Mouse (Mus musculus): ENCODE results near the gene Mfsd4b1.

Gene Mfsd4b1

DNA sequence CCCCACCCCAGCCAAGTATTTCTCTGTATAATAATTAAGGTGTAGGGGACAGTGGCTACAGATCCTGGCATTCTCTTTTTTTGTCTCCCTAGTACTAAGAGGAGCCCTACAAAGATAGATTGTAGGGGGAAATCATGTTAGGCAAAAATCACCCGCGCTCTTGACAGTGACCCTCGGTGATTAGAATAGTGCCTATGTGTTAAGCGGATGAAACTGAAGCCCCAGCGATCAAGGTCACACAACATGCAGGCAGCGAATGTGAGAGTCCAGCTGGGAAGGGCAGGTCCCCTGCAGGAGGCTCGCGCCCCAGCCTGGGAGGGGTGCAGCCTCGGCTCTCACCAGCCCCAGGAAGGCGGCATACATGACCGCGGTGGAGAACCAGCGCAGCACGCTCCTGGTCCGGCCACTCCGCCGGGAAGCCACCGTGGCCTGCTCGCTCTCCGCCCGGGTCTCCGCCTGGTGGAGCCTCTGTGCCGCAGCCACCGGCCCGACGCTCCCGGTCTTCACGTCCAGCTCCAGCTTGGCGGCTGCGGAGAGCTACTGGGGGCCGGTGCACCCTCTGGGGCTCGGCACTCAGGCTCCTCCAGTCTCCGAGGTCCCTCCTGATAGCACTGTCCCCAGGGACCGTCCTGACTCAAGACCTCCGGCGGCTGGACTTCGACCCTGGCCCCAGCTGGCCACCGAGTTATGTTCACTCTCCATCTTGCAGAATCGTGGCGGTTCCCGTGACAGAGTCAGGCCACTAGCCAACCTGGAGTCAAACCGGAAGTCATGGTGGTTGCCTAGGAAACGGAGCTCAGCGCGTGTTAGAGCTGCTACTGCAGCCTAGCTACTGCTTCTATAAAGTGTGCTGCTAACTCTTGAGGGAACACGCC is at the start of gene Mfsd4b1:
TSS of gene Mfsd4b1 (minus strand) at position 715 of the 875 bp plus-strand sequence.
- DNase-seq: peak; percentile 96

GRCm38 (mm10) chr10:40073608-40074007 is 48.5 kb upstream of the Mfsd4b1 start:
- no peak for DNase-seq

DNA sequence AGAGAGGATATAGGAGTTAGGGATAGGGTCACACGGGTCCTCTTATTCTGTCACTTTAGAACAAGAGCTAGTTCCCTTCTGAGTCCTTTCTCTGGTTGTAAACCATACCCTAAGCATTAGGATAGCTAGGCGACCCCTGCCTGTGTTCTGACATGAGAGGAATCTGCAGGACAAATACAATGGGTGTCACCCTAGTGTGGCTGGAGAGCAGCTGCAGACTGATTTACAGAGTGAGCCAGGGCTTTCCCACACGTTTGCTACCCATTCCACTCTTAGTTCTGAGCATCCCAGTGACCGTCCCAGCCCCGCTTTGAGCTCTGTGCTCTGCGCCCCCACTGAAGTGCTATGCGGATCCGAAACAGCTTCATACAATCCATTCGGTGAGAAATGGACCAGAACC is 45.6 kb upstream of the Mfsd4b1 start:
- DNase-seq: no peak

- DNase-seq: no peak
Observed at GRCm38 (mm10) chr10:40069270-40069669, 44.2 kb upstream of the Mfsd4b1 start.

DNA sequence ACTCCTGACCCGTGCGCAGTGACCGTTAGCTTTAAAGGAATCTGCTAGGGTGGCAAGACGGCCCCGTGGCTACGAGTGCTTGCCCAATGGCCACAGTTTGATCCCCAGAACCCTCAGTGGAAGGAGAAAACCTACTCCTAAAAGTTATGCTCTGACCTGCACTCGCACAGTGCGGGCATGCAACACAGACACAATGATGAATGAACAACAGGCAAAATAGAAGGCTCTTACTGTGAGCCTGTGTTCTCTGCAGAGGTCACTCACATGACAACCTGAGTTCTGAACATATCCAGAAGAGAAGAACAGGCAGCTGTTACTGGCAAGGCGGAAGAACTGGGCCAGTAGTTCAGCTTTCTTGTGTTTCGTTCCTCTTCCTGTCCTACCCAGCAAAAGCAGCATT is 43.5 kb upstream of the Mfsd4b1 start:
- DNase-seq: no peak

GRCm38 (mm10) chr10:40067529-40067928 is 42.5 kb upstream of the Mfsd4b1 start:
- DNase-seq: no peak

DNA sequence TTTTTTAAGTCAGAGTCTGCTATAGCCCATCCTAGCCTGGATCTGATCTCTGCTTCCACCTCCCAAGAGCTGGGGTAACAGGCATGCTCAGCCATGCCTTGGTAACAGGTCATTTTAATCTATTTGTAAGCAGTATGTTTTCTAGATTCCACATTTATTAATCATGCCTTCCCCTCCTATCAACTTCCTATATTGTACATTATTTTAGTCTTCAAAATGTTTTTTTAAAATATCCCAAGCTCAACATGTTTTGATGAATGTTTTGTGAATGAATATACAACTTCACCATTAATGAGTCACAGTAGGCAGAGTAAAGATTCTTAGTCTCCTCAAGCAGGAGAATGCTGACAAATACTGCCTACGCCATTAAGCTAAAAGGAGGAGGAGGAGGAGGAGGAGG is 42.0 kb upstream of the Mfsd4b1 start:
- no peak for DNase-seq

GRCm38 (mm10) chr10:40065357-40065756 is 40.3 kb upstream of the Mfsd4b1 start:
- DNase-seq: no peak

GRCm38 (mm10) chr10:40063291-40063890 is 38.3 kb upstream of the Mfsd4b1 start:
- no peak for DNase-seq

DNA sequence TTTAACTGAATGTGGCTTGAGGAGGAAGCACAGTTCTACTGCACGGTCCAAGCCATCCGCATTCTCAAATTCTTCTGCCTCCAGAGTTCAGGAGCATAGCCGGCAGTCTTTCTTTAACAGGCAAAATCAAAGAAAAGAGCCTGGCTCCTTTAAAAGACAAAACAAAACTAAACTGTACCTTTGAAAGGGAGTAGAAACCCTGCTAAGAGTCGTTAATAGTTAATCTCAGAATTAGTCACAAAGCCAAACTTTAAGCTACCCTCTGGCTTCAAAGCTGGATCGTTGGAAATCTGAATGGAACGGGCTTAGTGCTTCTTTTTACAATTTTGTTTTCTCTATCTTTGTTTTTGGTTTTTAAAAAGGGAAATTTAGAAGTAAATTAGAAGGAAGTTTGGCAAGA is 37.7 kb upstream of the Mfsd4b1 start:
- no peak for DNase-seq

DNA sequence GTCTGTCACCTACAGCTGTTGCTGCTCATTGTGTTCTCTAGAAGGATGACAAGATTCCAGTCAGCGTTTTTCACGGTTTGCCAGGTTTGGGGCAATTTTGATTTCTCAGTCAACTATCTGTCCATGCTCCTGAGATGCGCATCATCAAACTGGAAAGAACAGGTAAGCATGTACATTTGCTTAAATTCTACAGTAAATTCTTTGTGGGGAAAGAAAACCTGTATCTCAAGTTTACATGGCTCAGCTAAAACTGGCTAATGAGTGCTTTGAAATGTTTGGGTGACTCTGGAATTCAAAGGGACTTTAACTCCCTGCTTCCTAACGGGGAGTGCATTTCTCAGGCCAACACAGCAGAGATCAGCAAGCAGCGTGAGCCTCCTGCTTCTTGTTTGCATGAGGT is 36.9 kb upstream of the Mfsd4b1 start:
- DNase-seq: no peak

DNA sequence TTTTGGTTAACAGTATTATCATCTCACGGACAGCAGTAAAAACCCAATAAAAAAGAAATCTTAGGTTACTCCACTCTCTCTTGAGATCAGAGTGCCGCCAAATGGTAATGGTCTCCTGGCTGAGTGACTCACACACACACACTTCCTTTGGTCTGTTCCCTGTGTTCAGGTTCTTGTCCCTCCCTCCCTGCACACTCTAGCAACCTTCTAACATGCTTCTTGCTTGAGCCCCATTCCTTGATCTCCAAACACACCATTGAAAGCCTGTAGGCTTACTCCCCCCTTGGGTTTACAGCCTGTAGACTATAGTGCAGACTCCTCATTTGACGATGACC is 33.7 kb upstream of the Mfsd4b1 start:
- DNase-seq: no peak

DNA sequence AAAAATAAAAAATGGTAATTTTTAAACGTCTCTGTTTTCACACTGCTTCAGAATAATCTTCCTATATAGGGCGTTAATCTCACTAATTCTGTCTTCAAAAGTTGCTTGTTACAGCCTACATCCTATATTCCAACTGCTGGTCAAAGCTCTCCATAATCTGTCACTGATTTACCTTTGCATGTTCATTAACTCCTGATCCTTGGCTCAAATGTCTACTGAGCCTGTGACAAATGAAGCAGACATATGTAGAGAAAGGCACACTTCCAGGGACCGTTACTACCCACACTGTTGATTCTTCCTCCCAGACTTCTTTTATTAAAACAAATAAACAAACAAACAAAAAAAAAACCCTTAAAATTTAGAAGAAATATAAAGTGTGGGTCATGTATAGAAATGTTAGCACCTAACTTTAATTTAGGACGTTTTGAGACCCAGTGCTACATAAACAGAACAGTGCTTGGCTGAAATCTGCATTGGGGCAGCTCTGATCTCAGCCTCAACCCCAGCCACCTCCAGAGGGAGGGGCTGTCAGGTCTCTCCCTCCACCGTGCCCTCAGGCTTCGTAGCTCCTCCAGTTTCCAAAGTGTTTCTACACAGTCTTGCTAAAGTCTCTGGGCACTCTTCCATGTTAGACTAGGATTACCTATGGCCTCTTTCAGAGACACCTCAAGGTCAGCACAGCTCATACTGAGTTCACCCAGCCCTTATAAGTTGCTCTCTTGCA is 33.2 kb upstream of the Mfsd4b1 start:
- DNase-seq: no peak

DNA sequence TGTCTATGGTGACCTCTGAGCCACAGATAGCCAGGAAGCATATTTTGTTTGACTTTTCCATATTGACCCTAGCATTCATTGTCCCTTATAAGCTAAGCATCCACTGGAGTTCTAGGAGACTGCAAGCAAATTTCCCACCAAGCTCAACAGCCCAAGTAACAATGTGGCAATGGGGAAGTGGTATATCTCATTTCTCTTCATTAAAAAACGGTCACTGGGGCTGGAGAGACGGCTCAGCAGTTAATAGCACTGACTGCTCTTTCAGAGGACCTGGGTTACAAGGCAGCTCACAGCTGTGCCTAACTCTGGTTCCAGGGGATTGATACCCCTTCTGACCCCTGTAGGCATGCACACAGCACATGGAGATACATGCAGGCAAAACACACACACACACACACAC is 32.5 kb upstream of the Mfsd4b1 start:
- DNase-seq: no peak

DNA sequence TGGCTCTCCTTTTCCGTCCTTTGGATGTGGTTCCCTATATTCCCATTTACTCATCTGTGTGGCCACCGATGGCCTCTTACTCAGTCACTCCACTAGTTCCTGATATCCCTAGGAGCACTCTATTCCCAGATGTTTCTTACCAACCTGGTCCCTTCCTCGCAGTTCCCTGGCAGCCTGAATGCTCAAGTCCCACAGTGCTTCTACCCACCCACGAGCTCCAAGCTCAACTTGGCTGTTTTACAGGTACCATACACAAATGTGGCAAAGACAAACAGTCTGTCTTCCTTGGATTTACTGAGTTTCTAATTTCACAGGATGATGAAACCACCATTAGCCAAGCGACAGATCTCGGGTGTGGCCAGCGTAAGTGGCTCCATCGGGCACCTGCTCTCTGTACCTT is 29.4 kb upstream of the Mfsd4b1 start:
- no peak for DNase-seq

GRCm38 (mm10) chr10:40053896-40054295 is 28.8 kb upstream of the Mfsd4b1 start:
- DNase-seq: no peak

GRCm38 (mm10) chr10:40053257-40053895 is 28.3 kb upstream of the Mfsd4b1 start:
- DNase-seq: peak; percentile 34

DNA sequence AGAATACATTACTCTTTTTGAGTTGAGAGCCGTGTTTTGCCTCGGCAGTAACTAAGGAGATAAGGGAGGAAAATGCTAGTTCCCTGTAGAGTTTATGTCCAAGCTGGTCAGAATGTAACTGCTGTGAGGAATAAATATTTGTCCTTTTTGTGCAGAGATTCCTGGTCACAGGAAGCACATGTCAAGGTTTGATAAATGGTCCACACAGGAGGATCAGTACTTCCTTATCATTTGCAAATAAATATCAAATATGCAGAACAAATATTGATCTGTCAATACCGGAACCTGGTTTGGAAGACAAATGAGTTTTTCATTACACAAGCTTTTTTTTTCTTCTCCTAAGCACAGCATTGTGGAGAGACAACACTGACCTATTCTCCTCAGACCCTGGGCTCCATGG is 26.9 kb upstream of the Mfsd4b1 start:
- no peak for DNase-seq

DNA sequence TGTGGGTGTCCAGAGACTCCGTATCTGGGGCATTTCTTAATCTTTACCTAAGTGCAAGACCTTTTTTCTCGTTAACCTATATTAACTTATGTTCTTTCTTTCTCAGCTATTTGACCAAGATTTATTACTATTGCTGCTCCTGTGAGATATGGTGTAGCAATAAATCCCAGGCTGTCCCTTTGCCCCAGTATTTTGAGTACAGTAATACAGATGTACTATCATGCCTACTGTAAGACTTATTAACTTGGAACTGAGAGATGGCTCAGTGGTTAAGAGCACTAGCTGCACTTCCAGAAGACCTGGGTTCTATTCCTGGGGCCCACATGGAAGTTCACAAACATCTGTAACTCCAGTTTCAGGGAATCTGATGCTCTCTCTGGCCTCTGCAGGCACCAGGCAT is 25.7 kb upstream of the Mfsd4b1 start:
- no peak for DNase-seq

- peak; percentile 51 for DNase-seq
Observed at GRCm38 (mm10) chr10:40041339-40041738, 16.3 kb upstream of the Mfsd4b1 start.

DNA sequence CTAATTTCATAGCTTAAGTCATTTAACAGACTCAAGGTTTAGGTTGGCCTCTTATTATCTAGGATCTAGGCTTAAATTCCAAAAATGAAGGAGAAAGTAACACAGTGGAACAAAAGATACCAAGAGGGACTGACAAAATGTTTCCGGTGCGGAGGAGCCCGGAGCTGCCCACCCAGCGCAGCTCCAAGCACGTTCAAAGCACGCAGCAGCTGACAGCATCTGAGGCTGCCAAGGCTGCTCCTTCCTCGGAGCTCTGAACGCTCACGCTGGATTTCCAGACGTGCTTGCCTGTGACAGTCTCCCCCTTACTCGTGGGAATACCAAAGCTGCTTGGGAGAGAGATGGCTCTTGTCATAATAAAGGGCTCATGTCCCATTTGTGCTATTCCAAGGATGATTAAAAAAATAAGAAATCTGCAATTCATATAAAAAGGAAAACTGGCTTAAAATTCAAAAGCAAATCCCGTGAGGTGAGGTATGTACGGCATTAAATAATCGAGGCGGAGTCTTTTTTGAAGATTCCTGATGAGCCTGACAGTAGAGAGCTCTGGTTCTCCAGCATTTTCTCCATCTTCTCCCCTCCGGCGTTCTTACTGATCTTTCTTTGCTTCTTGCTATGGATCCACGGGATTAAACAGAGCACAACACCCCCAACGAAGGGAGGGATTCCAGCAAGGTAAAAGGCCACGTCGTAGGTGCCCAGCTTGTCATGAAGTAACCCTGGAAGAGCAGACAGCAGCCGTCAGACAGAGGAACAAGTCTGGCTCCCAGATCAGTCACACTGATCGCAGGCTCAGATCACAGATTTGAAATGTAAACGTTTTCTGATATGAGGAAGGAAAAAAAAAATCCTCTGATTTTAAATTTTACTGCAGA is 11.9 kb upstream of the Mfsd4b1 start:
- no peak for DNase-seq

GRCm38 (mm10) chr10:40034956-40035355 is 9.9 kb upstream of the Mfsd4b1 start:
- no peak for DNase-seq
